10 mouse cellular contexts compared by ENCODE assay signal in genomic region chr19:5940656-5941055, GRCm38 (mm10). TPM values are rescaled to one million over a fixed set of nuclear protein-coding genes. Genes with fewer than 3 reads are reported as not detected.
DNase-seq lines count a peak whose midpoint lies in the region; ATAC-seq and TF ChIP-seq lines count a peak whose summit lies in the region.
"Had no signal": no experiment of that assay in that cellular context is flagged by ENCODE, and none has a peak within 500 bp of the region (broad histone marks: within the 10 kb centered on the region; RNA-seq: fewer than 3 reads in every experiment).

No protein-coding gene starts in this region.

- H3K79me2 ChIP-seq in myocyte (ENCODE audit: control insufficient read depth, insufficient read depth), result no peaks in the 10 kb centered on the region

- intact Hi-C loops in gastrocnemius, adult 2 months (cut with DNase I), result loop anchor here (2.0 kb wide), 1 partner anchor 16 kb away; the partner anchor contains the start of gene Cdc42ep2

- no peak for TF ChIP-seq POLR2A in myocyte (IDR thresholded peaks at IDR 0.05; ENCODE audit: insufficient read length, low read depth)

- H3K36me3 ChIP-seq in limb, embryonic 13.5 days, result peaks cover 64% of the 10 kb centered on the region
- H3K36me3 ChIP-seq in limb, embryonic 10.5 days, result peaks cover 68% of the 10 kb centered on the region
- no peaks in the 10 kb centered on the region for H3K36me3 ChIP-seq in myocyte (ENCODE audit: control insufficient read depth, insufficient read depth)

- whole genome bisulfite sequencing in limb, embryonic 13.5 days, result 87% methylated on average over 10 of the region's 10 CpGs
- 94% methylated on average over 10 of the region's 10 CpGs for WGBS in limb, embryonic 10.5 days

- H3K4me3 ChIP-seq in gastrocnemius, adult 2 months, result peak overlapping the region; percentile 37; the same call in 1 of the 2 replicates
- no peak overlapping the region for H3K4me3 ChIP-seq in limb, embryonic 13.5 days
- H3K4me3 ChIP-seq in limb, embryonic 10.5 days, result no peak overlapping the region
- no peak overlapping the region; the same call in 1 of the 2 replicates for H3K4me3 ChIP-seq in brown adipose tissue, adult 24 weeks (ENCODE audit: insufficient read depth, low read depth, low read length)
- no peak overlapping the region for H3K4me3 ChIP-seq in myocyte

- no peak for ATAC-seq in limb, embryonic 13.5 days (ENCODE audit: low FRiP score, low read depth)
- no peak for ATAC-seq in inflammation-experienced regulatory T-cells, adult 6 months

- H3ac ChIP-seq in myocyte (ENCODE audit: control insufficient read depth, insufficient read length), result no peak overlapping the region

- H3K9me3 ChIP-seq in limb, embryonic 13.5 days, result no peaks in the 10 kb centered on the region
- no peaks in the 10 kb centered on the region for H3K9me3 ChIP-seq in limb, embryonic 10.5 days (replicated peaks)

- no peak overlapping the region for H3K4me2 ChIP-seq in limb, embryonic 13.5 days (replicated peaks)
- peak overlapping the region; percentile 61 for H3K4me2 ChIP-seq in myocyte (ENCODE audit: low read depth)

- peaks cover 11% of the 10 kb centered on the region for H3K4me1 ChIP-seq in limb, embryonic 13.5 days
- H3K4me1 ChIP-seq in limb, embryonic 10.5 days, result peaks cover 23% of the 10 kb centered on the region
- H3K4me1 ChIP-seq in brown adipose tissue, adult 24 weeks (ENCODE audit: control insufficient read depth, insufficient read depth, insufficient read length, low read length), result peaks cover 52% of the 10 kb centered on the region

- no peak for TF ChIP-seq CTCF in gastrocnemius, adult 2 months (IDR thresholded peaks at IDR 0.05)

- DNase-seq in gastrocnemius, adult 2 months, result peak; percentile 80
- DNase-seq in gastrocnemius, postnatal 4 days (ENCODE audit: low spot score in 2 of 2), result no peak
- DNase-seq in limb, embryonic 10.5 days (ENCODE audit: low spot score), result no peak
- no peak for DNase-seq in thymus, postnatal 10 days (ENCODE audit: low spot score in 2 of 2)
- DNase-seq: thymus, adult 18-20 months had no signal

- no peaks in the 10 kb centered on the region for H3K27me3 ChIP-seq in limb, embryonic 13.5 days
- H3K27me3 ChIP-seq in limb, embryonic 10.5 days (ENCODE audit: low read depth, poor library complexity, severe bottlenecking), result no peaks in the 10 kb centered on the region
- no peaks in the 10 kb centered on the region for H3K27me3 ChIP-seq in myocyte (ENCODE audit: control insufficient read depth, insufficient read depth, insufficient read length)

- H3K27ac ChIP-seq in gastrocnemius, adult 2 months, result peak overlapping the region; percentile 91
- H3K27ac ChIP-seq in limb, embryonic 13.5 days, result peak overlapping the region; percentile 63; the same call in 1 of the 2 replicates
- H3K27ac ChIP-seq in limb, embryonic 10.5 days, result no peak overlapping the region
- peak overlapping the region; percentile 97 for H3K27ac ChIP-seq in brown adipose tissue, adult 24 weeks (replicated peaks; ENCODE audit: low read depth, low read length)

- no peak overlapping the region for H3K9ac ChIP-seq in limb, embryonic 13.5 days

TF ChIP-seq in myocyte, 11 proteins besides CTCF, POLR2A, EP300 and RAD21:
- TF ChIP-seq SRF (IDR thresholded peaks at IDR 0.05; ENCODE audit: control insufficient read depth, insufficient read length, low read depth) (no peak), CEBPB (IDR thresholded peaks at IDR 0.05; ENCODE audit: insufficient read depth, poor library complexity, severe bottlenecking) (no peak), MYOG (IDR thresholded peaks at IDR 0.05; ENCODE audit: control insufficient read depth in 1 of 3, insufficient read depth in 1 of 3, insufficient read length in 2 of 3, low read depth in 2 of 3) (no peak), REST (IDR thresholded peaks at IDR 0.05; ENCODE audit: insufficient read depth, insufficient read length) (no peak), POLR2AphosphoS2 (IDR thresholded peaks at IDR 0.05; ENCODE audit: insufficient read length, low read depth) (no peak), E2F4 (IDR thresholded peaks at IDR 0.05; ENCODE audit: insufficient read depth) (no peak), TCF12 (IDR thresholded peaks at IDR 0.05; ENCODE audit: insufficient read depth, poor library complexity, severe bottlenecking) (no peak), USF1 (IDR thresholded peaks at IDR 0.05; ENCODE audit: low read depth) (no peak), TCF3 (IDR thresholded peaks at IDR 0.05; ENCODE audit: insufficient read length, low read depth) (no peak)

RNA-seq across cellular contexts. Expression of gene Cdc42ep2, which starts 16.0 kb away (rescaled TPM):
- 10 to 100 TPM in 1 of 2 experiments, 1 to 10 TPM in 1; 8.2 to 14.3 TPM for total RNA-seq in gastrocnemius, adult 2 months (2021)
- total RNA-seq in gastrocnemius, postnatal 4 days (2021), result 10 to 100 TPM; 23.1 to 27.4 TPM
- 4.7 and 5.3 TPM in 2 replicates for polyA plus RNA-seq in limb, embryonic 13.5 days (2015; fragmentation: Nextera tagmentation; extraction: Ambion mirVana)
- polyA plus RNA-seq in limb, embryonic 10.5 days (2016; fragmentation: Nextera tagmentation; extraction: Ambion mirVana), result 1.3 and 1.7 TPM in 2 replicates
- polyA plus RNA-seq in brown adipose tissue, adult 24 weeks (2012; ENCODE audit: insufficient read depth, insufficient read length, missing spikeins), result 4.0 and 5.4 TPM in 2 replicates
- polyA plus RNA-seq in myocyte (2012; fragmentation: generic; extraction: Trizol), result 16.2 TPM
- polyA plus RNA-seq in inflammation-experienced regulatory T-cells, adult 6 months (2017; shearing (Covaris generic)), result under 1 TPM in 2 of 3 experiments, not detected in 1; 0.32 to 0.52 TPM
- total RNA-seq: megakaryocyte-erythroid progenitor cell, adult 5-6 weeks had no signal

RNA-seq across cellular contexts. Expression of gene Pola2, which starts 23.3 kb away (rescaled TPM):
- 1 to 10 TPM; 8.9 to 9.2 TPM for total RNA-seq in gastrocnemius, adult 2 months (2021)
- 10 to 100 TPM; 24.6 to 28.6 TPM for total RNA-seq in gastrocnemius, postnatal 4 days (2021)
- 70.9 and 75.7 TPM in 2 replicates for polyA plus RNA-seq in limb, embryonic 13.5 days (2015; fragmentation: Nextera tagmentation; extraction: Ambion mirVana)
- 125 and 130 TPM in 2 replicates for polyA plus RNA-seq in limb, embryonic 10.5 days (2016; fragmentation: Nextera tagmentation; extraction: Ambion mirVana)
- 6.5 and 7.0 TPM in 2 replicates for polyA plus RNA-seq in brown adipose tissue, adult 24 weeks (2012; ENCODE audit: insufficient read depth, insufficient read length, missing spikeins)
- 11.9 TPM for polyA plus RNA-seq in myocyte (2012; fragmentation: generic; extraction: Trizol)
- 10 to 100 TPM; 14.2 to 20.4 (median 14.7) TPM for polyA plus RNA-seq in inflammation-experienced regulatory T-cells, adult 6 months (2017; shearing (Covaris generic))

RNA-seq across cellular contexts. Expression of gene Dpf2, which starts 27.8 kb away (rescaled TPM):
- 10 to 100 TPM; 87.8 to 88.4 TPM for total RNA-seq in gastrocnemius, adult 2 months (2021)
- total RNA-seq in gastrocnemius, postnatal 4 days (2021), result 100 to 1,000 TPM in 1 of 2 experiments, 10 to 100 TPM in 1; 97.8 to 121 TPM
- polyA plus RNA-seq in limb, embryonic 13.5 days (2015; fragmentation: Nextera tagmentation; extraction: Ambion mirVana), result 174 and 185 TPM in 2 replicates
- polyA plus RNA-seq in limb, embryonic 10.5 days (2016; fragmentation: Nextera tagmentation; extraction: Ambion mirVana), result 223 and 240 TPM in 2 replicates
- polyA plus RNA-seq in brown adipose tissue, adult 24 weeks (2012; ENCODE audit: insufficient read depth, insufficient read length, missing spikeins), result 22.6 and 36.6 TPM in 2 replicates
- 78.5 TPM for polyA plus RNA-seq in myocyte (2012; fragmentation: generic; extraction: Trizol)
- polyA plus RNA-seq in inflammation-experienced regulatory T-cells, adult 6 months (2017; shearing (Covaris generic)), result 100 to 1,000 TPM; 157 to 198 (median 189) TPM

RNA-seq across cellular contexts. Expression of gene Slc22a20, which starts 45.3 kb away (rescaled TPM):
- not detected for total RNA-seq in gastrocnemius, adult 2 months (2021)
- not detected for total RNA-seq in gastrocnemius, postnatal 4 days (2021)
- not detected in 2 replicates for polyA plus RNA-seq in limb, embryonic 13.5 days (2015; fragmentation: Nextera tagmentation; extraction: Ambion mirVana)
- not detected in 2 replicates for polyA plus RNA-seq in limb, embryonic 10.5 days (2016; fragmentation: Nextera tagmentation; extraction: Ambion mirVana)
- polyA plus RNA-seq in brown adipose tissue, adult 24 weeks (2012; ENCODE audit: insufficient read depth, insufficient read length, missing spikeins), result not detected in 2 replicates
- not detected for polyA plus RNA-seq in myocyte (2012; fragmentation: generic; extraction: Trizol)
- not detected for polyA plus RNA-seq in inflammation-experienced regulatory T-cells, adult 6 months (2017; shearing (Covaris generic))
- total RNA-seq: megakaryocyte-erythroid progenitor cell, adult 5-6 weeks had no signal

RNA-seq across cellular contexts. Expression of gene Tigd3, which starts 46.7 kb away (rescaled TPM):
- total RNA-seq in gastrocnemius, adult 2 months (2021), result under 1 TPM; 0.10 to 0.20 TPM
- total RNA-seq in gastrocnemius, postnatal 4 days (2021), result 1 to 10 TPM; 1.5 to 2.6 TPM
- 4.7 and 5.5 TPM in 2 replicates for polyA plus RNA-seq in limb, embryonic 13.5 days (2015; fragmentation: Nextera tagmentation; extraction: Ambion mirVana)
- polyA plus RNA-seq in limb, embryonic 10.5 days (2016; fragmentation: Nextera tagmentation; extraction: Ambion mirVana), result 5.2 and 5.9 TPM in 2 replicates
- not detected in 2 replicates for polyA plus RNA-seq in brown adipose tissue, adult 24 weeks (2012; ENCODE audit: insufficient read depth, insufficient read length, missing spikeins)
- polyA plus RNA-seq in myocyte (2012; fragmentation: generic; extraction: Trizol), result 0.31 TPM
- 1 to 10 TPM in 1 of 3 experiments, under 1 TPM in 2; 0.36 to 1.1 (median 0.66) TPM for polyA plus RNA-seq in inflammation-experienced regulatory T-cells, adult 6 months (2017; shearing (Covaris generic))
